Mouse (Mus musculus): ENCODE measurements at regions not wholly inside any gene's neighbourhood (a gene's known extent, or its start where the extent isn't known, plus 50 kb on each side); places are given as distances from the start of the nearest gene placed in this dataset.

DNA sequence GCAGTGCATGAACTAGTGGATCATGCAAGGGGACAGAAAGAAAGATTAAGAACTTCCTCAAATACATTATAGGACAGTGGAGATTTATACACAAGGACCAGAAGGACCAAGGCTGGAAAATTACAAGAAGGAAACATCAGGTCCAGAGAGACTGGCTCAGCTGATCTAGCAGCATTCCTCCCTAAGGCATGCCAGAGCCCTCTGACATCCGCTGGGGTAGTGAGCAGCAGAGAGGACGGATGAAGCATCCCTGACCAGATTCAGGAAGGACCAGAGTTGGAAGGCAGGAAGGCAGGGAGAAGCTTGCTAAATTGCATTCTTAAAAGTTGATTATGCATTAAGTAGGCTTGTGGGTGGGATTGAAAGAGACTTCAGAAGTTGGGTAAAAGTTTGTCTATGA, 136.4 kb upstream of the Gpc5 start:
- TF ChIP-seq CTCF (IDR thresholded peaks at IDR 0.05; ENCODE audit: control insufficient read depth, insufficient read depth, insufficient replicate concordance, low read depth, low read length): no peak
- no peak for TF ChIP-seq POLR2A (IDR thresholded peaks at IDR 0.05; ENCODE audit: control insufficient read depth, low read depth, low read length)
